Mouse (Mus musculus) pancreas, adult 10 weeks (tissue): ENCODE results near the gene Scgb1b24. TPM values are rescaled to one million over a fixed set of nuclear protein-coding genes. Genes with fewer than 3 reads are reported as not detected.

Source experiments
- polyA plus RNA-seq: library from polyadenylated mRNA; stranded (reverse); fragments of 350-450 nt; fragmentation: Illumina TruSeq; extraction: RNeasy Lipid Tissue Mini Kit (QIAGEN cat#74804); gene quantifications from one replicate; pipeline ENCODE4 v1.2.3, GENCODE M21; 2015; ENCODE audit warnings: low read depth, low replicate concordance; ENCODE audit not compliant: insufficient read depth

The Scgb1b24 gene
- polyA plus RNA-seq = not detected

GRCm38 (mm10) chr7:33743499-33743898 is at the start of gene Scgb1b24:
Scgb1b24 (plus strand) TSS chr7:33743799.

DNA sequence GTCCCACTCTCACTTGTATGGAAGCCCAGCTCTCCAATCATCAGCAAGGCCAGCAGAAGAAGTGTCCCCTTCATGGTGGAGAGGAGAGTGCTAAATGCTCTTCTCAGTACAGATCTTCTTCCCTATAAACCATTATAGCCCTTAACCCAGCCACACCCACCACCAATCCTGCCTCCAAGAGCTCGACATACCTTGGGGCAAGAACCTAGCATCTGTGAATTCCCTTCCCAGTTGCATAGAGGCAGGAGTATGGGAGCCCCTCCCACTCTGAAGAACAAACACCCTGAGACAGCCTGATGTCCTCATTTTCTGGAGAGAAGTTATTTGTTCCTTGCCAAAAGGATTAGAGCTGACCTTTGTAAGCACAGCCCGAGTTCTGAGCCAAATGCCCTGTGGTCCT is 4.4 kb upstream of the Scgb1b24 start, which contains the start of gene Scgb2b24:
Scgb2b24 (minus strand) TSS at position 101 of the 400 bp plus-strand sequence.

Other genes with a start within 250 kb of the Scgb1b24 start
- not detected for gene Scgb2b21, start 223.3 kb upstream of the Scgb1b24 start, polyA plus RNA-seq
- gene Scgb2b24, start 4.5 kb upstream of the Scgb1b24 start, polyA plus RNA-seq = not detected
- not detected for gene Scgb2b26, start 201.2 kb downstream of the Scgb1b24 start, polyA plus RNA-seq